Mouse (Mus musculus): ENCODE data around the gene Stxbp5.
"Not testable (repeated sequence)": the region's sequence is repeated elsewhere in the genome, so short reads cannot be mapped to it uniquely, and the experiment has no call there.

The Stxbp5 gene

DNA sequence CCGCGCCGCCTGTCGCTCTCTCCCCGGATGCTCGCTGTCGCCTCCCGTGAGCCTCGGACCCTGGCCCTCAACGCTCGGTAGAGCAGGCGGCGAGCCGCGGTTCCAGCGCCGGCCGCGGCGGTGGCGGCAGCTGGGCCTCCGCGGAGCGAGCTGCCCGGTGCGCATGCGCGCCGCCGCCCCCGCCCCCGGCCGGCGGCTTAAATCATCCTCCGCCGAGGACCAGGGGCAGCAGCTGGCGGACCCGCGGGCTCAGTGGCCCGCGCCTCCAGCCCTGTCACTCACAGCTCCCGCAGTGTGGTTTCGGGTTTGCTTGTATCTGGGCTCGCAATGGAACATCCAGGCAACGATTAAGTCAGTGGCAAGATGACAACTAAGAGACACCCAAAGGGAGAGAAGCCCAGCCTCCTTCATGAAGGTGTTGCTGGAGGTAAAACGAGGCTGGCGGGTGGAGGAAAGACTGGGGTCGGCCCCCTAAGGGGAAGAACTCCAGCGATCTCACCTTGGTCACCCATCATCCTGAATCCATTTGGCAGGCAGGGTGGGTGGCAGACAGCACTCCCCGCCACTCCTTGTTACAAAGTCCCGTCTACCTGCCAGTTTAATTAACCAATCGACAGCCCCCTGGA is at the start of gene Stxbp5:
Stxbp5 (minus strand) TSS at position 9 of the 626 bp plus-strand sequence.
- DNase-seq = peak; percentile 91

DNA sequence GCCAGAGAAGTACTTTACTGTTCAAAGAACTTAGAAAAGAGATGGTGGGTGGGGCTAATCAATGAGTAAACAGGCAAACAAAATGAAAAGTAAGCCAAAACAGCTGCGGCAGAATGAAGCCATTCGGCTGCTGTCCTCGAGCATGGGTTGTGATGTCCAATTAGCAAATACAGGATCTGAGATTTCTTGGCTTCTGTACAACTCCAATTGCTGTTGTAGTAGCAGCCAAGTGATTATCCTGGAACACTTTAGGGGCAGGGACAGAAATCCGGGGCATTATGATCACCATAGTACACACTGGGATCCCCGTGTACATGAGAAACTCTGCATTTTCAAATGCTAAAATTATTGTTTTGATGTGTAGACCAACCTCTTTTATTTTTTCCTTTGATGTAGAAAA is 11.5 kb upstream of the Stxbp5 start:
- DNase-seq = no peak

DNA sequence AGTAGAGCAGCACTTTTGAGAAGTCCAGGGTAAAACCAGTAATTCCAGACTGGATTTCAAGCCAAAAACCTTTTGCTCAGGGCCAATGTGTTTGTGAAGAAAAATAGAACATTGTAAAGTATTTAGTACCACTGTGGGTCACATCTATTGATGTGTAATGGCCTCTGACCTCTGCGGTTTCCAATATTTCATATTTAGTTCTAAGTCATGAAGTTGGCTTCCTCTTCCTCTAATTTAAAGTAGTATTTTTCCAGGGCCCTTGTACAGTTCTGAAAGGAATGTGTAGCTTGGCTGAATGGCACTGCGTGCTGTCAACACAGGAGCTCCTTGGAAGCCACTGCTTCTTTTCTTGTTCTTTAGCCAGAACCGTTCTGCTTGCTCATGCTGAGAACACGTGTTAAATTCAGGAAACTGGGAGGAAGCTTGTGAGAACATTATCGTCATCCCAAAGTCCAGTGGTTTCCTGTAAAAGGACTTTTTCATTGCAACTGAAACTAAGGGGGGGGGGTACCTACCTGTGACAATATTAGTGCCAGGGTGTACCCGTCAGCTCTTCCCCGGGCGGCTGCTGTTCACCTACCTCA is 7.1 kb upstream of the Stxbp5 start:
- DNase-seq = no peak

DNA sequence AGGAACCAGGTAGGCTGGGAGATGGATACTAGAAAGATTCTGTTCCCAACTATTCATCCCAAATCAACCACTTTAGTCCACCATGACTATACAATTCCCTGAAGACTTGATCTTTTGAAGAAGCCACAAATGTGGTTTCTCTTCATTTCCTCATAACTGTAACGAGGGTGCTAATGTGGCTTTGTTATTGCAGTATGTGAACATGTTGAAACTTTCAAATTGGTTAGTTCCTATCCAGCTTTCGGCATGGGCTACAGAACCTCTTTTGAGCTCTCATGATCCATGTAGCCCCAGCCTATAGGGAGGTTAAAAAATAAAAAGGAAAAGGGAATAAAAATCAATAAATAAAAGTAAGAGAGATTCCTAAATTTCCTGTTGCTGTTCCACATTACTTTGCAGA is 6.6 kb upstream of the Stxbp5 start:
- DNase-seq = no peak

DNA sequence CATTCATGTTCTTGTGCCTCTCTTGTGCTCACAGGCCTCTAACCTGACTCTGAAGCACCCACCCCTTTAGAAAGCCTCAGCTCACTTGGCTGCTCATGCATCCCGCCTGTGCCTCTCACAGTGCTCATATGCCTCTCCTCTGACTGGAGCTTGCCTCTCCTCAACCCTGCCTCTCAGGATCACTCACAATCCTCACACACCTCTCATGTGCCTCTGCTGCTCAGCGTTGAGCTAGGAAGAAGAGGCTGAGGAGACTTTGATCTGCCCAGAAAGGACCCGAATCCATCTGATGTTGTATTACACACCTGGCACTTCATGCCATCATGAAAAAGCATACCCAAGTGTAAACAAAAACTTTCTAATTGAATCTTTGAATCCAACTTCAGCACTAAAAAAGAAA is 5.3 kb upstream of the Stxbp5 start:
- DNase-seq = no peak

DNA sequence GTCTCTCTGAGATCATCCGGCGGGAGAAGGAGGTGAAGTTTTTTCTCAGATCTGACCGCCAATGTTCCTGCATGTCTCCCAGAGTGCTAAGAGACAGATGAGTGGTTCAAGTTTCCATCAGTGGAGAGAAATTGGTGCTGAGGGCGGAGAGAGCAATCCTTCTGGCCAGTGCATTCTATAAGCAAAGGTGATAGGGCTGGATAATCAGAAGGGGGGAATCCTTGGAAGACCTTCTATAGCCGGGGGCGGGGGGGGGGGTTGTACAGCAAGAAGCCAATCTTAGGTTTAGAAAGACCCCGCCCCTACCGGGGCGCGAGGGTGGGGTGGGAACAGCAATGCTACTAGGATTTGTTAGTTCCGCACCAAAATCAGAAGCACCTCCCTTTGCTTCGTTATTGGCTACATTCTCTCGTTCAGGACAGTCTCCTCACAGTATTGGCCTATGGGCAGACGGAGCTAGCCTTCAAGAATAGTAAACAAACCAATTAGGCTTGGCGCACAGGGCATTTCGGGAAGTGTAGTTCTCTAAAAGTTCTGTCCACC is 889 bp upstream of the Stxbp5 start:
- peak; percentile 90 for DNase-seq

DNA sequence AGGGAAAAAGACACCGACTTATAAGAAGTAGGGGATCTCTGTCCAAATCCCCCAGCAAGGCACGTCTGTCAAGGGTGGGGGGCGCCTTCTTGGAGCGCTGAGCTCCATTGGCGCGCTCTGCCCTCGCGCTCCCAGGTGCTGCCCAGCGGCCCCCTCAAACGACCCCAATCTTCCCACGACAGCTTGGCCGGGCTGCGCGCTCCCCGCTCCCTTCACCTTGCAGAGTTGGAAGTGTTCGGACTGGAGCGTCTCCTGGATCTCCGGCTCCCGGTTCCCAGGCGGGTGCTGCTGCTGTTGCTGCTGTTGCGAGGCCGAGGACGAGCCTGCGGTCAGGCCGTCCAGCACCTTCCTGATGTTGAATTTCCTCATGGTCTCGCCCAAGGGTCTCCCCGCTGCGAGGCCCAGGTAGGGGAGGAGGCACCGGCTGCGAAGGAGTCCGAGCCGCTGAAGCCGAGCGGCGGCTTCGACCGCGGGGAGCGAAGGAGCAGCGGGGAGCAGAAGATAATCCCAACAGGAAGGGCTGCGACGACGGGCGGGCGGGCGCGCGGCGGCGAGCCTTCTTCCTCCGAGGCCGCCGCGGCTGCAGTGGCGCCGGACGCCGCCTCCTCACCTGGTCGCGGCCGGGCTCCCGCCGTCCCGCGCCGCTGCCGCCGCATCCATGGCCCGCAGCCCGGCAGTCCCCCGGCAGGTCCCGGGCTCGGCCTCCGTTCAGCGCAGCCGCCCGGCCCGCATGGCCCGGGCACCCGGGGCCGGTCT is 386 bp downstream of the Stxbp5 start:
- peak; percentile 69 for DNase-seq

DNA sequence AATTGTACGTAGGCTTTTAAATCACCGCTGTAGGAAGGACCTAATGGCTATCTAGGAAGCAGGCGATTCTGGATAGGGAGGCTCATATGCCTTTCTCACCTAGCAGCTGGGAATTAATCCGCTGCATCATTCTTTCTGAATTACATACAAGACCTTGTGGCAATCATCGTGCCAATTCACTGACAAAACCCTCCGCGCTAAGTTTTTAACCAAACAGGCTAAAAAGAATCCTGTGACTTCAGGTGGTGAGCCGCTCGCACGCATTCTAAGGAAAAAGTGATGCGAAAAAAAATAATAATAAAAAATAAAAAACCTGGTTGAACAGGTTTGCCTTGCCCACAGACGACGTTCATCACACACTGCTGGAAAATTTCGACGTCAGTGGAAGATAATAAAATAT is 1.1 kb downstream of the Stxbp5 start:
- peak; percentile 58 for DNase-seq

DNA sequence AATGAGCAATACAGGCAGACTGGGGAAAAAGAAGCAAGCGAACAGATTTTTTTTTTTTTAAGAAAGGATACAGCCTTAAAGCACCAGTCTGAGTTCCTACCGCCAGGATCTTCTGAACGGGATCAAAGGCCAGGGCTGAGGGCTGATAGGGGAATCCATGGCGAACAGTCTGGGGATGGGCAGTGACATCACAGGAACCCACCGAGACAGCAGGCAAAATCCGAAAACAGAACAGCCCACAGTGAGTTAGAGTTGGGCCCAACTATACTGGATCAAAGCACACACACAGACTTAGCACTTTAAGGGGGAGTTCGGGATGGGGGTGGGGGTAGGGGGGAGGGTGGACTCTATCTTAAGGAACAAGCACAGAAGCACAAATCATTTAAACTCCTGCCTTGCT is 1.8 kb downstream of the Stxbp5 start:
- peak; percentile 40 for DNase-seq

DNA sequence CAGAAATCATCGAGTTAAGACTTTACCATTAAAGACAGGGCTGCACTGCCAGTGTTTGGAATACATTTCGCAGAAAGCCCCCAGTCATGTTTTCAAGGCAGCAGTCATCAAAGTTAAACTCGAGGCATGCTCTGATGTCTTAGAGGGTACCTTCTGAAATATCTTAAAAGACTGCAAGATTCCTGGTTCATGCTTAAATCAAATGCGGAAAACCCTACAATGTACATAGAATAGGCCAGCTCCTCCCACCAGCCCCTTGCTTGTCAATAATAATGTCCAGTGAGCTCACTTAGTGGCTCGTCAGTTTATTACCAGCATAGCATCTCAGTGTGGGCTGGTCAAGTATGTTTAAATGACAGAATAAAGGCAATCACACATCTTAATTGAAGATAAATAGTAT is 3.0 kb downstream of the Stxbp5 start:
- DNase-seq = no peak

DNA sequence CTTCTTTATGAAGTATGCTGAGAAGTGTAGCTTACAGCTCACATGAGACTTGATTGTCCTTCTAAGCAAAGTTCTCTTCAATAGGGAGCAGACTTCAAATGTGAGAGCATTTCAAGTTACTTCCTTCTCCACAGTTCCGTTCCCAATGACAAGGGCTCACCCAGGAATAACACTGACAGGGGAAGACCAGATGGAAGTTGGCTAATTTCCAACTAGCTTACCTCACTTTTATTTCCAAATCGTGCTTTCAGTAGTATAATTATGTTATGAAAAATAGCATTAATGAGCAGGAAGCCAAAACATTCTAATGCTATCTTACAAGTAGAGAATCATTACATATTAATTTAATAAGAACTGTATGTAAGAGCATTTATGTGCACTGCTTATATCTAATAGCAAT is 7.3 kb downstream of the Stxbp5 start:
- DNase-seq = no peak

DNA sequence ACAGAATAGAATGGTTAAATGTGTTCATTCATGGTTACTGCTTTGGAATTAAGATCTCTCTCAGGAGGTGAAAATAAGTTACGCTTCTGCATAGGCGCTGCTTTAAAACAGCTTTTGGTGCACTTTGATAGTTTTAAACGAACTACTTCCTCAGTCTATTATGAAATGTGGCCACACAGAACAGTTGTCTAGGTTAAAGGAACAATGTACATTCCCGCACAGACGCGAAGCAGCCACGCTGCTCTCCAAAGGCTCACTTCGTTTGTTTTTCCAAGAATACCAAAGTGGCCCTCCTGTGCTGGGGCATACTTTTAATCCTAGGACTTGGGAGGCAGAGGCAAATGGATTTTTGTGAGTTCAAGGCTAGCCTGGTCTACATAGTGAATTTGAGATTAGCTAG is 11.2 kb downstream of the Stxbp5 start:
- no peak for DNase-seq

DNA sequence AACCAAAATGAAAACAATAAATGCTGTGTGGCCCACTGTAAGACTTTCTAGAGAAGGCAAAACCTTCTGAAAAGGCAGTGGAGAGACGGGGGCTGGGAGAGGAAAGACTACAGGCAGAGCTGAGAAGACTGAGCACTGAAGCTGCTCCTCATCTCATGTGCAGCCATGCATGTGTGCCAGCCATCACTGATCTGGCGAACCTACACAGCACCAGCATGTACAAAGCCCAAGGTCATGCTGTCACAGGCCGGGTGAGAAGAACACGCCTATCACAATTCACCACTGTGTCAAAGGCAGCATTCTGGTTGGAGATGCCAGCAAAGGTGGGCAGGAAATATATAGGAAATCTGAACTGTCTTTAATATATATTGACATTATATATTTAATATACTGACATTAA is 12.2 kb downstream of the Stxbp5 start:
- DNase-seq = no peak

DNA sequence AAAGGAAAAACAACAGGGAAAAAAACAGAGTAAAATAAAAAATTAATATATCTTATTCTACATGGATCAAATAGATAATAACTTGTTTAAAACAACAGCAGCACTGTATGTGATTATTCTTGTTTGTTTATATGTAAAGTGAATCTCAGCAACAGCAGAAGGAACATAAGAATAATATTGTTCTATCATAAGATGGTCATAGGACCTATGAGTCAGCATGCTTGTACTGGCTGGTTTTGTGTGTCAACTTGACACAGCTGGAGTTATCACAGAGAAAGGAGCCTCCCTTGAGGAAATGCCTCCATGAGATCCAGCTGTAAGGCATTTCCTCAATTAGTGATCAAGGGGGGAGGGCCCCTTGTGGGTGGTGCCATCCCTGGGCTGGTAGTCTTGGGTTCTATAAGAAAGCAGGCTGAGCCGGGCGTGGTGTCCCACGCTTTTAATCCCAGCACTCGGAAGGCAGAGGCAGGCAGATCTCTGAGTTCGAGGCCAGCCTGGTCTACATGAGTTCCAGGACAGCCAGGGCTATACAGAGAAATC is 19.0 kb downstream of the Stxbp5 start:
- not testable (repeated sequence) for DNase-seq

DNA sequence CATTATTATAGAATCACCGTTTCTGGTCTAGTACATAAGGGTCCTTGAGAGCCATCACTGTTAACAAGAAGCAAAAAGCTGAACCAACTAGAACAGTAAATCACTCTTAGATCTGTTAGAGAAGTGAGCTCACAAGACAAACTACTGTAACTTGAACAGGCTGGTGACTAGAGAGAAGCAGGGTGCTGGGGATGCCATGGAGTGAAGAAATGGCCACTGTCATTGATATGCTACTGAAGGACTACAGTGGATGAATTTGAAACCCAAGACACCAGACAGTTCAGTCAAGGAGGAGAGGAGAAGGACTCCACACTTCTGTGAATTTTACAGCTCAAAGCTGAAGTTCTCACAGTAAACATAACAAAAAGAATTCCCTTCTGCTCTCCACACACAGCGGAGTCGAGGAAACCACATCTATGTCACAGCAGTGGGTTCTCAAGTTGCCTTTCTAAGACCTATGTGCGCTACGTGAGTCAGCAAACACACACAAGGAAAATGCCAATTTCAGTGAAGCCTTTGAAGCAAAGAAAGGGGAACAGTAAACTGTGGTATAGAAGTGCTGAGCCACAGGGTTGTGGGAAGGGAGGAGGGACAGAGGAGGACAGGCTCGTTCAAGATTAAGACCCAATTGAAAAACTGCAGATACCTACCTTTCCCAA is 20.7 kb downstream of the Stxbp5 start:
- no peak for DNase-seq

DNA sequence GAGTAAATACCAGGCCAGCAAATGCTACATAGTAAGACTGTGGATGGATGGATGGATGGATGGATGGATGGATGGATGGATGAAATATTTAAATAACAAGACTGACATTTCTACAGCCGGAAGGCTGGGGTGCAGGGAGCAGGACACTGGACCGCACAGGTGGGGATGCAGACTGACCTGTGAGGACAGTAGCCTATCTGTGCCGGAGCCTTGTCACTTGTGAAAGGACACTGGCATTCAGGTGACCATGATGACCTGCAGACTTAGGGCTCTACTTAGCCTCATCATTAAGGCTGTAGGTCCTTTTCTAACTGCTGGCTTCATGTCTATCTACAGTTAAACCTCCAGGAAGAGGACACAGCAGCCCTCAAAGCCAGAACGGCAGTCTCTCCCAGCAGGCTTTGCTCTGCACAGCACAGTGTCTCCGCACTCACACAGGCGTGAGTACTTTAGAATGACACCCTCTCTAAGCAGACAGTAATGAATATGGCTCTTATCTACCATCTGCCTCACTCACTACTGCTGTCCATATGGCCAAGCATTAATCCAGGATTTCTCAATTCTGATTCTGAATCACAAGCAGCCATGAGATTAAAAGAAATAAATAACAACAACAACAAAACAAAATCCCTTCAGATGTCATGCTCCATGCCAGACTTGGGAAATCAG is 21.9 kb downstream of the Stxbp5 start:
- DNase-seq = no peak

DNA sequence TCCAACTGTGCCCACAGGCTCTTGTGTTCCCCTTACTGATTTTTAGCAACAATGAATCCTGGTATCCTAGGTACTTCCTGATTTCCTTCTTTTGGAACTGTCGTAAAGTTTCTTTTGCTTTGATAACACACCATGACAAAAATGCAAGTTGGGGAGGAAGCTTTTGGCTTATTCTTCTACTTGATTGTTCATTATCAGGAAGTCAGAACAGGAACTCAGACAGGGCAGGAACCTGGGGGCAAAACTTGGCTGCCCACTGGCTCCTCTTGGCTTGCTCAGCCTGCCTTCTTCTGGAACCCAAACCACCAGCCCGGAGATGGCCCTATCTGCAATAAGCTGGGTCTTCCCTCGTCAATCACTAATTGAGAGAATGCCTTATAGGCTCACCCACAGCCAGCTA is 25.0 kb downstream of the Stxbp5 start:
- no peak for DNase-seq

DNA sequence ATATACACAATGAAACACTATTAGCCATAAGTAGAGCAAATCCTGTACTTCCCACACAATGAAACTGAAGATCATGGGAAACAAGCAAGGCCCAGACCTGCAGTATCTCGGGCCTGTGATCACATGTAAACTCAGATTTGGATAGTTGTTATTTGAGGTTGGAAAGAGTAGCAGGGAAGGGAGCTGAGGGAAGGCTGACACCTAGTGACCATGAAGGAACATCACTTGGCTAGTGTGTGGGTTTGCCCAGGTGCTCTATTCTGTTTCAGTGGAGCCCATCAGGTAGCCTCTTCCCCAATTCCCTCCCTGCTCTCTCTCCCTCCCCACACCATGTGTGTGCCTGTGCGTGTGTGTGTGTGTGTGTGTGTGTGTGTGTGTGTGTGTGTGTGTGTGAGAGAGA is 28.7 kb downstream of the Stxbp5 start:
- DNase-seq = no peak

DNA sequence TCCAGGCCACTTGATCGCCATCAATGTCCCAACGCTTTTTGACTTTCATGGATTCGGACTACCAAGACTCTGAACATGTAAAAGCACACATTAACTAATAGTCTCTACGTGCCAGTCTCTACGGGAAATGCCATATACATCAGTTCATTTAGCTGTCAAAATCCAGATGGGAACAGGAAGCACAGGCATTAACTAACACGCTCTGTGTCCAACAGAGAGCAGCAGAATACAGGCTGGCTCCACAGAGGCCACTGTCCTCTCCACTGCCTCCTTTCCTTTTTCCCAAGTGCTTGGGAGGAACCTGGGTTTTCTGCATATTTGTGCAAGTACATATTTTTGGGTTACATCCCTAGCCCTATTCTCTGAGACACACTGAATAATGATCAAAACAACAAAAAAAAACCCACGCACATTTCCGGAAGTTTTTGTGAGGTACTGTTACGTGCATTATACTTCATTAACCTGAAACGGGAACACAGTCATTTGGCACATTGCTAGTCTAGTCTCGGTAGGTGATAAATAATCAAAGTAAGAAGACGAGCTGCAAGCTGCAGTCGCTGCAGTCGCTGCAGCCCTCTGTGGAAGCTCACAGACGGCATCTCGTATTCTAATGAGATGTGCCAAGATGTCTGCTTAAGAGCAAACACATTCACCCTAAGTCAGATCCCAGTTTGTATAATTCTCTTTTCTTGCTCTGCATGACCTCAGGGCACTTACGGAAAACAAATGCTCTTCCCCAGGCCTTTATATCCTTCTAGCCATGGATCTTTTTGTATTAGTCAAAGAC is 33.9 kb downstream of the Stxbp5 start:
- no peak for DNase-seq

DNA sequence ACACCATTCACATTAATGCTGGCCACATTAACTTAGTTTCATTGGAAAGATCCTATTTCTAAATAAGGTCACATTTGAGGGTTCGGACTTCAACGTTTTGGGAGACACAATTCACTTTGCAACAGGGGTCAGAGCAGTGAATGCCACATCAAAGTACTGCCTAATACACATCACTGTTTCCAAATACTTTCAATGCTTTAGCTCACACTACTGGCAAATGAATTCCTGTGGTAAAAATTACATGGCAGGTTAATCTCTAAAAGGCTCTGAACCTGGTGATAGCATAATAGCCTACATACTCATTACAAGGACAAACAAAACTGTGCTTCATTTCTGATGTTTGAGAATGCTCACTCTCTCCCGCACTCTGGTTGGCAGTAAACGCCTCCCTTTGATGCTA is 40.9 kb downstream of the Stxbp5 start:
- DNase-seq = no peak

DNA sequence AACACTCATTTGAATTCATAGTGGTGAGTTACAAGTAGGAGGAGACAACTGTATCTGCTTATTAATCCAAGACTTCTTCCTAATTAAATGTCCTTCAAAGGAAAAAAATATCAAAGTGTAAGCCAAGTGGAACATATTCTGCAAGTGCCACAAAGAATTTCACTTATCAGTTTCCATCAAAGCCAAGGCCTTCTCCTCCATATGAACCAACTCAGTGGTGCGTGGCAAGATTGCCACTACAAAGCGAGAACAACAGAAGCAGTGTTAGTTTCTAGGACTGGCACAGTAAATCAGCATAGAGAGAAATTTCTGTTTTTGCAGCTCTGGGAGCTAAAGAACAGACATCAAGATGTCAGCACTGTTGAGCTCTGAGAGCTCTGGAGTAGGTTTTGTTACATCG is 41.4 kb downstream of the Stxbp5 start:
- DNase-seq = no peak

DNA sequence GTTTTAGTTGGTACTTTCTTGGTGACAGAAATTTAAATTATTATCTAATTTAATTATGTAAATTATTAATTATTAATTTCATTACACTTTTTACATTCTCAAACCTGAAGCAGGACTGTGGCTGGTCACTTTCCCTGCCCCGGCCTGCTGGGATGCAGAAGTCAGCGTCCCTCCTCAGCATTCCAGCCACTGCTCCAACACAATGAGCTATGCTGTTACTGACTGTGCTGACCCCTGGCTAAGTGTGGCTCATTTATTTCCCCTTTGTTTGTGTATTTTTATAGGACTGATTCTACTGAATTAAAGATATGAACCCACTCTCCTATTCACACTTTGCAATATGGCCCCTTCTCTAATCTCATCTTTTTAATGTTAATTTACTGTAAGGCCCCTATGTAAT is 43.0 kb downstream of the Stxbp5 start:
- DNase-seq = no peak

Data from embryo, embryonic 11 days (tissue).